Mouse (Mus musculus) testis, adult 2 months (tissue): ENCODE data around the gene Gm45623.

Source experiments
- CTCF ChIP-seq: fragments of 200-500 bp; IDR thresholded peaks from 2 replicates; pipeline ENCODE4 v1.5.1; 2012; ENCODE audit warnings: low read depth, mild to moderate bottlenecking, inconsistent platforms, low read length, moderate library complexity; ENCODE audit not compliant: control insufficient read depth, insufficient read depth, insufficient replicate concordance
- POLR2A ChIP-seq: fragments of 200-500 bp; IDR thresholded peaks from 2 replicates; pipeline ENCODE4 v1.6.1; 2012; ENCODE audit warnings: low read depth, mild to moderate bottlenecking, inconsistent platforms, low read length, moderate library complexity; ENCODE audit not compliant: control insufficient read depth

GRCm38 (mm10) chr13:56740496-56740895 is 13.1 kb downstream of the Gm45623 start:
- TF ChIP-seq CTCF (no peak), POLR2A (no peak)
